Mouse (Mus musculus): ENCODE data around the gene Exoc8. TPM values are rescaled to one million over a fixed set of nuclear protein-coding genes. Genes with fewer than 3 reads are reported as not detected.

Exoc8 gene
- polyA plus RNA-seq, 1 experiment from 2014 or later = 4.7 TPM

- Histone ChIP-seq H3K4me2 (replicated peaks; ENCODE audit: low read depth) (peak overlapping the region; percentile 79), H3K4me3 (ENCODE audit: low read depth, low read length) (peak overlapping the region; percentile 91), H3K36me3 (ENCODE audit: control insufficient read depth, insufficient read depth) (peaks cover 11% of the 10 kb centered on the region; the same call in 1 of the 2 replicates), H3K27ac (ENCODE audit: low read depth, low read length) (peak overlapping the region; percentile 87), H3K9ac (ENCODE audit: low read depth, low read length) (peak overlapping the region; percentile 92), H3K4me1 (replicated peaks; ENCODE audit: control insufficient read depth, insufficient read depth, low read length) (no peaks in the 10 kb centered on the region), H3K9me3 (ENCODE audit: control insufficient read depth) (no peaks in the 10 kb centered on the region), H3K27me3 (replicated peaks; ENCODE audit: control insufficient read depth, insufficient read depth, low read length) (no peaks in the 10 kb centered on the region)
- WGBS = under 1% methylated on average over 33 of the region's 33 CpGs
- no peak; the same call in 1 of the 2 replicates for ATAC-seq
- peak; percentile 27 for TF ChIP-seq CTCF (IDR thresholded peaks at IDR 0.05; ENCODE audit: low read depth)
These were observed 34.3 kb downstream of the Exoc8 start for GRCm38 (mm10) chr8:124863163-124863677.

- peaks cover 17% of the 10 kb centered on the region; the same call in 1 of the 2 replicates for H3K36me3 ChIP-seq (ENCODE audit: control insufficient read depth, insufficient read depth)
- H3K9ac ChIP-seq (ENCODE audit: low read depth, low read length) = peak within 1 kb of the TSS; percentile 92
- no peak for TF ChIP-seq CTCF (IDR thresholded peaks at IDR 0.05; ENCODE audit: low read depth)
- peak within 1 kb of the TSS; percentile 87 for H3K27ac ChIP-seq (ENCODE audit: low read depth, low read length)
- H3K9me3 ChIP-seq (ENCODE audit: control insufficient read depth) = no peaks in the 10 kb centered on the region
- no peaks in the 10 kb centered on the region for H3K4me1 ChIP-seq (replicated peaks; ENCODE audit: control insufficient read depth, insufficient read depth, low read length)
- no peaks in the 10 kb centered on the region for H3K27me3 ChIP-seq (replicated peaks; ENCODE audit: control insufficient read depth, insufficient read depth, low read length)
- WGBS = under 1% methylated on average over 55 of the region's 55 CpGs
- ATAC-seq = peak; percentile 94
- H3K4me3 ChIP-seq (ENCODE audit: low read depth, low read length) = peak within 1 kb of the TSS; percentile 91
- H3K4me2 ChIP-seq (replicated peaks; ENCODE audit: low read depth) = peak within 1 kb of the TSS; percentile 79
These were observed 35.0 kb downstream of the Exoc8 start, which contains the start of the genes Gnpat and 2810004N23Rik for GRCm38 (mm10) chr8:124862321-124863162. Gene Gnpat, plus strand, starts transcription at chr8:124863033. Gene 2810004N23Rik, minus strand, starts transcription at chr8:124863120.

GRCm38 (mm10) chr8:124860188-124860587, 37.3 kb downstream of the Exoc8 start:
- no peak for TF ChIP-seq CTCF (IDR thresholded peaks at IDR 0.05; ENCODE audit: low read depth)
- no peaks in the 10 kb centered on the region for H3K27me3 ChIP-seq (replicated peaks; ENCODE audit: control insufficient read depth, insufficient read depth, low read length)
- H3K9ac ChIP-seq (ENCODE audit: low read depth, low read length) = no peak overlapping the region
- peaks cover 26% of the 10 kb centered on the region for H3K36me3 ChIP-seq (ENCODE audit: control insufficient read depth, insufficient read depth)
- ATAC-seq = no peak
- no peak overlapping the region for H3K4me2 ChIP-seq (replicated peaks; ENCODE audit: low read depth)
- no peaks in the 10 kb centered on the region for H3K4me1 ChIP-seq (replicated peaks; ENCODE audit: control insufficient read depth, insufficient read depth, low read length)
- 90% methylated on average over 3 of the region's 3 CpGs for WGBS
- H3K27ac ChIP-seq (ENCODE audit: low read depth, low read length) = no peak overlapping the region
- no peaks in the 10 kb centered on the region for H3K9me3 ChIP-seq (ENCODE audit: control insufficient read depth)
- H3K4me3 ChIP-seq (ENCODE audit: low read depth, low read length) = no peak overlapping the region

GRCm38 (mm10) chr8:124859466-124859865, 38.0 kb downstream of the Exoc8 start:
- Histone ChIP-seq H3K9ac (ENCODE audit: low read depth, low read length) (no peak overlapping the region), H3K4me2 (replicated peaks; ENCODE audit: low read depth) (no peak overlapping the region), H3K27me3 (replicated peaks; ENCODE audit: control insufficient read depth, insufficient read depth, low read length) (no peaks in the 10 kb centered on the region), H3K4me3 (ENCODE audit: low read depth, low read length) (no peak overlapping the region), H3K36me3 (ENCODE audit: control insufficient read depth, insufficient read depth) (peaks cover 32% of the 10 kb centered on the region), H3K9me3 (ENCODE audit: control insufficient read depth) (no peaks in the 10 kb centered on the region), H3K27ac (ENCODE audit: low read depth, low read length) (no peak overlapping the region), H3K4me1 (replicated peaks; ENCODE audit: control insufficient read depth, insufficient read depth, low read length) (no peaks in the 10 kb centered on the region)
- ATAC-seq = no peak
- peak; percentile 81 for TF ChIP-seq CTCF (IDR thresholded peaks at IDR 0.05; ENCODE audit: low read depth)

- peaks cover 32% of the 10 kb centered on the region for H3K36me3 ChIP-seq (ENCODE audit: control insufficient read depth, insufficient read depth)
- no peaks in the 10 kb centered on the region for H3K9me3 ChIP-seq (ENCODE audit: control insufficient read depth)
- H3K4me3 ChIP-seq (ENCODE audit: low read depth, low read length) = no peak overlapping the region
These were observed 44.0 kb downstream of the Exoc8 start for GRCm38 (mm10) chr8:124853511-124853910.

GRCm38 (mm10) chr8:124845573-124845972, 51.9 kb downstream of the Exoc8 start:
- no peaks in the 10 kb centered on the region for H3K4me1 ChIP-seq (replicated peaks; ENCODE audit: control insufficient read depth, insufficient read depth, low read length)
- no peak for TF ChIP-seq CTCF (IDR thresholded peaks at IDR 0.05; ENCODE audit: low read depth)
- WGBS = 66% methylated on average over 5 of the region's 5 CpGs
- no peak overlapping the region for H3K4me3 ChIP-seq (ENCODE audit: low read depth, low read length)
- H3K27ac ChIP-seq (ENCODE audit: low read depth, low read length) = no peak overlapping the region
- no peaks in the 10 kb centered on the region for H3K27me3 ChIP-seq (replicated peaks; ENCODE audit: control insufficient read depth, insufficient read depth, low read length)
- H3K9me3 ChIP-seq (ENCODE audit: control insufficient read depth) = no peaks in the 10 kb centered on the region
- H3K4me2 ChIP-seq (replicated peaks; ENCODE audit: low read depth) = no peak overlapping the region
- no peak overlapping the region for H3K9ac ChIP-seq (ENCODE audit: low read depth, low read length)
- H3K36me3 ChIP-seq (ENCODE audit: control insufficient read depth, insufficient read depth) = peaks cover 14% of the 10 kb centered on the region; the same call in 1 of the 2 replicates
- no peak for ATAC-seq

More at GRCm38 (mm10) chr8:124853511-124853910, 44.0 kb downstream of the Exoc8 start:
- Histone ChIP-seq H3K9ac (ENCODE audit: low read depth, low read length) (no peak overlapping the region), H3K27ac (ENCODE audit: low read depth, low read length) (peak overlapping the region; percentile 28; the same call in 1 of the 2 replicates), H3K4me1 (replicated peaks; ENCODE audit: control insufficient read depth, insufficient read depth, low read length) (no peaks in the 10 kb centered on the region), H3K4me2 (replicated peaks; ENCODE audit: low read depth) (no peak overlapping the region), H3K27me3 (replicated peaks; ENCODE audit: control insufficient read depth, insufficient read depth, low read length) (no peaks in the 10 kb centered on the region)
- ATAC-seq = peak; percentile 49; the same call in 1 of the 2 replicates
- WGBS = 48% methylated on average over 1 of the region's 1 CpGs
- no peak for TF ChIP-seq CTCF (IDR thresholded peaks at IDR 0.05; ENCODE audit: low read depth)
